Mouse (Mus musculus) lung, adult 2 months (tissue): ENCODE results near the gene Ppp3ca.

ENCODE experiments used
- CTCF ChIP-seq: fragments of 200-500 bp; IDR thresholded peaks from 2 replicates; pipeline ENCODE4 v1.5.1; 2011; ENCODE audit warnings: mild to moderate bottlenecking, low read length, control low read depth; ENCODE audit not compliant: insufficient read depth
- POLR2A ChIP-seq: fragments of 200-500 bp; IDR thresholded peaks from 2 replicates; pipeline ENCODE4 v1.6.1; 2011; ENCODE audit warnings: low read depth, mild to moderate bottlenecking, control low read depth, low read length, borderline replicate concordance; ENCODE audit errors: extremely low read depth

DNA sequence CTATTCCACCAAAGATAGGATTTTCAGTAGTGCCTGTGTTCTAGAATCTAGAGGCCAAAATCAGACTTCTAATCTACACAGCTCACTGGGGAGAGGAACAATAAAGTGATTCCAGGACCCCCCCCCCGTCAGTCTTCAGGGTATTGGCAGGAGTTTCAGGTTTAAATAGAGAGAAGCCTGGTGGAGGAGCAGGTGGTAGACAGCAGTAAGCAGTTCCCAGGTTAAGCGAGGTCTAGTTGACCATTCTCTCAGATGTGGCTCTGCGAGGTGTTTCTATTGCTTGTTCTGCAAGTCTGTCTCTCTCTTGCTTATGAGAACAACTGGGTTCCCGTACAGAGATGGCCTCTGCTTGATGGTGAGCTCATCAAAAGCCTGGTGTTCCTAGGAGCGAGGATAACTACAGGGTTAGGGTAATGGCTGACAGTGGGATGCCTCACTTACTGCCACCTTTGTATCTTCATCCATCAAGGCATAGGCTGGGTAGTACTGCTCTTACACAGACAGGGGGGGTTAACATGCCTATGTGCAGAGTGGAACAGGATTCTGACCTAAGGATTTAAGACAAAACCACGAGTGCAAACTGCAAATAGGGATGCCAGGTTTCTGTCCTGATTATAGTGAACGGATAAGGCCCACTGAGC is 204.0 kb downstream of the Ppp3ca start:
- TF ChIP-seq POLR2A (no peak), CTCF (no peak)
